Mouse (Mus musculus): Measurements from ENCODE around the gene Apba2.

GRCm38 (mm10) chr7:64634482-64634881 lies 133.0 kb downstream of the Apba2 start:
- no peak for TF ChIP-seq CTCF (IDR thresholded peaks at IDR 0.05; ENCODE audit: insufficient read depth, low read length)
- no peak for TF ChIP-seq POLR2A (IDR thresholded peaks at IDR 0.05; ENCODE audit: borderline replicate concordance, extremely low read depth, low read depth, low read length)

Data from lung, adult 2 months (tissue).